Mouse (Mus musculus) CH12.LX (cell line): ENCODE data around the gene C1qbp. TPM values are rescaled to one million over a fixed set of nuclear protein-coding genes. Genes with fewer than 3 reads are reported as not detected.

Source experiments
- DNase-seq: peaks from one replicate; pipeline ENCODE4 v3.0.0-alpha.2; 2013; ENCODE audit errors: extremely low read depth
- H3K27ac ChIP-seq: 2 replicates; pipeline ENCODE4 v1.5.1; 2012; ENCODE audit warnings: low read depth, mild to moderate bottlenecking, control low read depth, moderate library complexity; ENCODE audit not compliant: insufficient read depth
- H3K27me3 ChIP-seq: replicated peaks from 2 replicates; pipeline ENCODE3; 2012; ENCODE audit warnings: inconsistent platforms
- H3K36me3 ChIP-seq, 2 experiments: replicated peaks in 1 of 2; 2 replicates each; pipeline versions ENCODE3 to v1.6.1; 2012; ENCODE audit warnings: inconsistent platforms in 1 of 2, low read length in 1 of 2, mild to moderate bottlenecking in 1 of 2, mixed read lengths in 1 of 2, moderate library complexity in 1 of 2; ENCODE audit not compliant: control insufficient read depth in 1 of 2, insufficient read depth in 1 of 2
- H3K4me1 ChIP-seq, 2 experiments: 2 replicates each; pipeline ENCODE4 v1.6.1; 2012; ENCODE audit warnings: inconsistent platforms in 1 of 2, moderate library complexity in 1 of 2; ENCODE audit not compliant: insufficient read depth in 2 of 2, control insufficient read depth in 1 of 2
- H3K4me2 ChIP-seq: 2 replicates; pipeline ENCODE4 v1.6.1; 2012; ENCODE audit warnings: low read depth, mild to moderate bottlenecking, control low read depth; ENCODE audit not compliant: poor library complexity, insufficient read depth, severe bottlenecking
- H3K4me3 ChIP-seq, 3 experiments: fragments of 150-350 bp in 1 of 3; sonication (generic) in 1 of 3; replicated peaks in 1 of 3; 2 replicates each; pipeline versions ENCODE3 to v1.5.1; 2011 to 2012; ENCODE audit warnings: low read depth in 2 of 3, low read length in 2 of 3, mild to moderate bottlenecking in 2 of 3, moderate library complexity in 2 of 3, control low read depth in 1 of 3, improper control_type of control experiment in 1 of 3, inconsistent platforms in 1 of 3, mixed read lengths in 1 of 3; ENCODE audit not compliant: poor library complexity in 1 of 3
- H3K79me2 ChIP-seq: replicated peaks from 2 replicates; pipeline ENCODE4 v1.6.1; 2012; ENCODE audit warnings: mild to moderate bottlenecking, moderate library complexity; ENCODE audit not compliant: control insufficient read depth, poor library complexity, insufficient read depth, severe bottlenecking; ENCODE audit errors: extremely low read depth
- H3K9ac ChIP-seq: 2 replicates; pipeline ENCODE4 v1.6.1; 2012; ENCODE audit warnings: low read depth, mild to moderate bottlenecking, control low read depth, moderate library complexity; ENCODE audit not compliant: insufficient read depth
- H3K9me3 ChIP-seq: replicated peaks from 2 replicates; pipeline ENCODE3; 2012; ENCODE audit warnings: low read length, inconsistent platforms, mixed read lengths
- BHLHE40 ChIP-seq: IDR thresholded peaks from 2 replicates; pipeline ENCODE4 v1.6.1; 2011; ENCODE audit warnings: mild to moderate bottlenecking, low read depth, low read length, improper control_type of control experiment
- CHD1 ChIP-seq: IDR thresholded peaks from 2 replicates; pipeline ENCODE4 v1.6.1; 2012; ENCODE audit warnings: low read depth, low read length, improper control_type of control experiment, inconsistent platforms
- CHD2 ChIP-seq: IDR thresholded peaks from 2 replicates; pipeline ENCODE4 v1.6.1; 2011; ENCODE audit warnings: low read length, improper control_type of control experiment
- CTCF ChIP-seq, 2 experiments: IDR thresholded peaks in 1 of 2; conservative IDR thresholded peaks in 1 of 2; 2 replicates each; pipeline ENCODE4 v1.5.1; 2011 to 2012; ENCODE audit warnings: low read depth in 2 of 2, low read length in 2 of 2, improper control_type of control experiment in 1 of 2, inconsistent platforms in 1 of 2, mild to moderate bottlenecking in 1 of 2, moderate library complexity in 1 of 2
- E2F4 ChIP-seq: IDR thresholded peaks from 2 replicates; pipeline ENCODE4 v1.6.1; 2011; ENCODE audit warnings: low read depth, low read length, improper control_type of control experiment; ENCODE audit not compliant: insufficient replicate concordance
- ELF1 ChIP-seq: IDR thresholded peaks from 2 replicates; pipeline ENCODE4 v1.6.1; 2014; ENCODE audit warnings: low read depth, mild to moderate bottlenecking, inconsistent platforms, low read length, improper control_type of control experiment
- EP300 ChIP-seq: IDR thresholded peaks from 2 replicates; pipeline ENCODE4 v1.6.1; 2011; ENCODE audit warnings: low read length, improper control_type of control experiment
- ETS1 ChIP-seq: conservative IDR thresholded peaks from 2 replicates; pipeline ENCODE4 v1.6.1; 2012; ENCODE audit warnings: low read depth, mild to moderate bottlenecking, inconsistent platforms, low read length, improper control_type of control experiment, moderate library complexity
- GABPA ChIP-seq: IDR thresholded peaks from 2 replicates; pipeline ENCODE4 v1.6.1; 2012; ENCODE audit warnings: low read depth, low read length, improper control_type of control experiment, inconsistent platforms; ENCODE audit not compliant: insufficient replicate concordance
- HCFC1 ChIP-seq: IDR thresholded peaks from 2 replicates; pipeline ENCODE4 v1.6.1; 2012; ENCODE audit warnings: low read depth, mild to moderate bottlenecking, inconsistent platforms, low read length, improper control_type of control experiment
- IRF4 ChIP-seq: IDR thresholded peaks from 2 replicates; pipeline ENCODE4 v1.6.1; 2014; ENCODE audit warnings: low read depth, mild to moderate bottlenecking, inconsistent platforms, low read length, improper control_type of control experiment
- JUND ChIP-seq: conservative IDR thresholded peaks from 2 replicates; pipeline ENCODE4 v1.6.1; 2011; ENCODE audit warnings: low read depth, low read length, improper control_type of control experiment
- KAT2A ChIP-seq: IDR thresholded peaks from 2 replicates; pipeline ENCODE4 v1.6.1; 2012; ENCODE audit warnings: low read length, improper control_type of control experiment, inconsistent platforms; ENCODE audit not compliant: insufficient replicate concordance
- MAFK ChIP-seq: IDR thresholded peaks from 2 replicates; pipeline ENCODE4 v1.6.1; 2011; ENCODE audit warnings: low read length, improper control_type of control experiment; ENCODE audit not compliant: insufficient replicate concordance
- MAZ ChIP-seq: IDR thresholded peaks from 2 replicates; pipeline ENCODE4 v1.6.1; 2012; ENCODE audit warnings: low read depth, mild to moderate bottlenecking, inconsistent platforms, low read length, improper control_type of control experiment, moderate library complexity
- MXI1 ChIP-seq: IDR thresholded peaks from 2 replicates; pipeline ENCODE4 v1.6.1; 2011; ENCODE audit warnings: mild to moderate bottlenecking, low read depth, low read length, improper control_type of control experiment
- MYC ChIP-seq: IDR thresholded peaks from 2 replicates; pipeline ENCODE4 v1.6.1; 2011; ENCODE audit warnings: low read depth, mild to moderate bottlenecking, improper control_type of control experiment, low read length
- NELFE ChIP-seq: IDR thresholded peaks from 2 replicates; pipeline ENCODE4 v1.6.1; 2011; ENCODE audit warnings: low read depth, low read length, improper control_type of control experiment
- NRF1 ChIP-seq: IDR thresholded peaks from 2 replicates; pipeline ENCODE4 v1.6.1; 2014; ENCODE audit warnings: low read depth, mild to moderate bottlenecking, inconsistent platforms, low read length, improper control_type of control experiment, moderate library complexity
- POLR2A ChIP-seq: IDR thresholded peaks from 2 replicates; pipeline ENCODE4 v1.6.1; 2011; ENCODE audit warnings: low read depth, mild to moderate bottlenecking, improper control_type of control experiment, low read length
- POLR2AphosphoS2 ChIP-seq: IDR thresholded peaks from 2 replicates; pipeline ENCODE4 v1.6.1; 2011; ENCODE audit warnings: low read depth, low read length, improper control_type of control experiment
- RCOR1 ChIP-seq: conservative IDR thresholded peaks from 2 replicates; pipeline ENCODE4 v1.6.1; 2012; ENCODE audit warnings: low read depth, mild to moderate bottlenecking, inconsistent platforms, low read length, improper control_type of control experiment
- SIN3A ChIP-seq: IDR thresholded peaks from 2 replicates; pipeline ENCODE4 v1.6.1; 2012; ENCODE audit warnings: low read length, improper control_type of control experiment, inconsistent platforms
- TBP ChIP-seq: conservative IDR thresholded peaks from 2 replicates; pipeline ENCODE4 v1.6.1; 2011; ENCODE audit warnings: low read depth, low read length, improper control_type of control experiment
- UBTF ChIP-seq: IDR thresholded peaks from 2 replicates; pipeline ENCODE4 v1.6.1; 2012; ENCODE audit warnings: low read depth, mild to moderate bottlenecking, inconsistent platforms, low read length, improper control_type of control experiment, moderate library complexity
- USF1 ChIP-seq: IDR thresholded peaks from 2 replicates; pipeline ENCODE4 v1.6.1; 2014; ENCODE audit warnings: low read depth, mild to moderate bottlenecking, inconsistent platforms, low read length, improper control_type of control experiment
- USF2 ChIP-seq: conservative IDR thresholded peaks from 2 replicates; pipeline ENCODE4 v1.6.1; 2011; ENCODE audit warnings: low read depth, low read length, improper control_type of control experiment
- ZC3H11A ChIP-seq: IDR thresholded peaks from 2 replicates; pipeline ENCODE4 v1.6.1; 2012; ENCODE audit warnings: low read depth, mild to moderate bottlenecking, inconsistent platforms, low read length, improper control_type of control experiment
- ZKSCAN1 ChIP-seq: IDR thresholded peaks from 2 replicates; pipeline ENCODE4 v1.6.1; 2012; ENCODE audit warnings: low read depth, inconsistent platforms, low read length, improper control_type of control experiment, borderline replicate concordance
- ZMIZ1 ChIP-seq: IDR thresholded peaks from 2 replicates; pipeline ENCODE4 v1.6.1; 2012; ENCODE audit warnings: low read depth, mild to moderate bottlenecking, inconsistent platforms, low read length, improper control_type of control experiment
- ZNF384 ChIP-seq: IDR thresholded peaks from 2 replicates; pipeline ENCODE4 v1.6.1; 2012; ENCODE audit warnings: low read depth, low read length, improper control_type of control experiment, inconsistent platforms
- dilution Hi-C: fragments of 300-500 bp; cut with MboI; formaldehyde crosslinking; loops from 2 replicates; pipeline ENCODE4 v1.14.3; 2020; ENCODE audit warnings: low sequenced_read_pairs; ENCODE audit not compliant: extremely low pct_unique_long_range_greater_than_20kb, extremely low pct_ligation_motif_present
- in situ Hi-C: fragments of 300-500 bp; cut with MboI; formaldehyde crosslinking; loops from 3 replicates; pipeline ENCODE4 v1.14.3; 2019; ENCODE audit warnings: low sequenced_read_pairs, low pct_ligation_motif_present, low pct_unique_long_range_greater_than_20kb, mixed read lengths
- polyA plus RNA-seq: library from polyadenylated mRNA; unstranded; fragments of >175 nt; gene quantifications from 2 replicates; pipeline ENCODE4 v1.2.1, GENCODE M21; 2012; ENCODE audit warnings: low read depth; ENCODE audit not compliant: insufficient read length
- total RNA-seq, 2 experiments: library from RNA; depleted of rRNA; stranded (reverse); fragments of 300-350 nt in 1 of 2; fragments of >200 nt in 1 of 2; gene quantifications; 2 replicates each; pipeline ENCODE4 v1.2.3; 2012 to 2014

Gene C1qbp
- total and polyA plus RNA-seq, 3 experiments, result 150 to 917 (median 320) TPM

DNA sequence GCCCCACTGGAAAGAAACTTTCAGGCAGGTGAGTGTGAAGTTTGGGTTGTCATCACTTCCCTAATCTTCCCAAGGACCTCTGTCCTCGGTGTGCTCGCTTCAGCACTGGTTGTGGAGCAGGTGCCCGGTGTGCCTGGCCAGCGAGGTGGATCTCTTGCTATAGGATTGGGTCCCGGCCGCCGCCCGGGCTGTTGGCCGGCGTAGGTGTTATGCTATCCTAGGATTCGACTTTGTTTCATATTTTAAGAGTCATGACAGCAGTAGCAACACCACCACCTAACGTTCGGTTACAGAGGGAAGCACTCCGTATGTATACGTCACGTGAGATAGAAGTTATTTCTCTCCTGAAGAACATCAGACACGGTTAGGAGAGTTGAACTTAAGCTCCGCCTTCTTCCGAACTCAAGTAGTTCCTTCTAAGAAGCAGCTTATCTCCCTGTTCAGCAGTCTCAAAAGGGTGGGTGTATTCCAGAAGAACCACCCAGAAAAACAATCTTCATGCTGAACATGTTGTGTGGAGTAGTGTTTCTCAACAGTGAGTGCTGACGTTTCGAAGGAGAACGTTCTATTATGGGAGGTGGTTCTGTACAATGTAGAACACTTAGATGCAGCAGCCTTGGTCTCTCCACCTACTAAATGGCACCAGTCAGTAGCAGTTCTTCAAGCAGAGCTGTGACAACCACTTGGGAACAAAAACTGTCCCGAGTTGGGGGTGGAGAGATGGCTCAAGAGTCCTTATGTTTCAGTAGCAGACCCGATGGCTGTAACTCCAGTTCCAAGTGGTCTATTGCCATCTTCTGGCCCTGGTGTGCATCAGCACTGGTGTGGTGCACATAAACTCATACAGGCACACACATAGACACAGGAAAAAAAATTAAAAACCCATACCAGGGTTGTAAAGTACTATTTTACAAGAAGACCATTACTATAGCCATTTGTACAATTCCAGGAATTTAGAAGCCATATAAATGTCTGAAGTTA lies 12.0 kb downstream of the C1qbp start:
- TF ChIP-seq JUND, result no peak
- TF ChIP-seq E2F4, result no peak; the same call in 1 of the 2 replicates
- no peak for TF ChIP-seq USF2
- no peak for TF ChIP-seq POLR2A
- no peak for TF ChIP-seq NELFE
- no peak for TF ChIP-seq POLR2AphosphoS2
- no peak for TF ChIP-seq CHD2
- TF ChIP-seq GABPA, result no peak
- no peak for TF ChIP-seq NRF1
- no peak for TF ChIP-seq ZMIZ1
- no peak for TF ChIP-seq EP300
- no peak for TF ChIP-seq HCFC1
- no peak for TF ChIP-seq ZKSCAN1
- no peak for TF ChIP-seq CHD1
- peak; percentile 86 for TF ChIP-seq MXI1
- TF ChIP-seq SIN3A, result no peak
- no peak for TF ChIP-seq MAFK
- TF ChIP-seq KAT2A, result no peak
- TF ChIP-seq USF1, result no peak; the same call in 1 of the 2 replicates
- TF ChIP-seq MYC, result no peak
- TF ChIP-seq ELF1, result no peak
- TF ChIP-seq ZC3H11A, result no peak
- 0 out of 2 replicates have a peak, but pooled peaks have one; percentile 26 for TF ChIP-seq TBP
- TF ChIP-seq UBTF, result no peak
- no peak for TF ChIP-seq IRF4
- TF ChIP-seq CTCF (conservative IDR thresholded peaks at IDR 0.05 in 1 of 2, IDR thresholded peaks at IDR 0.05 in 1 of 2; ENCODE audit: low read depth in 2 of 2, low read length in 2 of 2), result peak; percentile 10 to 49; a peak in 2 of 4 replicates
- no peak for TF ChIP-seq ETS1
- peak; percentile 93 for TF ChIP-seq BHLHE40
- TF ChIP-seq ZNF384, result no peak
- TF ChIP-seq MAZ, result no peak
- no peak for TF ChIP-seq RCOR1

More for the DNA sequence above, 12.0 kb downstream of the C1qbp start:
- in situ Hi-C loops (no loop called here), dilution Hi-C loops (no loop called here)
- Histone ChIP-seq H3K9me3 (peaks cover 3% of the 10 kb centered on the region), H3K27ac (peak overlapping the region; percentile 24; the same call in 1 of the 2 replicates), H3K27me3 (no peaks in the 10 kb centered on the region), H3K36me3 (peaks cover 38 to 55% of the 10 kb centered on the region in 2 experiments), H3K4me2 (peak overlapping the region; percentile 59), H3K79me2 (peaks cover 26% of the 10 kb centered on the region), H3K4me1 (peaks cover 4 to 36% of the 10 kb centered on the region in 2 experiments; a peak in 3 of 4 replicates), H3K4me3 (peak overlapping the region; percentile 78 to 86 (median 79)), H3K9ac (peak overlapping the region; percentile 46; the same call in 1 of the 2 replicates)
- DNase-seq, result peak; percentile 53
